Mouse (Mus musculus) hindbrain, embryonic 13.5 days (tissue): ENCODE measurements at regions not wholly inside any gene's neighbourhood (a gene's known extent, or its start where the extent isn't known, plus 50 kb on each side); places are given as distances from the start of the nearest gene placed in this dataset.

ENCODE experiments used
- ATAC-seq: fragments of 200-750 bp; cut with Nextera tagmentation; 2 replicates; pipeline ENCODE4 v1.8.0; 2017; ENCODE audit warnings: moderate TSS enrichment; ENCODE audit not compliant: low FRiP score
- H3K27ac ChIP-seq: fragments of 300-500 bp; sonication (generic); 2 replicates; pipeline ENCODE4 v1.5.1; 2015; ENCODE audit warnings: inconsistent platforms, mild to moderate bottlenecking, moderate library complexity
- H3K27me3 ChIP-seq: fragments of 300-500 bp; sonication (generic); 2 replicates; pipeline ENCODE4 v1.6.1; 2015; ENCODE audit warnings: mild to moderate bottlenecking, inconsistent platforms
- H3K36me3 ChIP-seq: fragments of 300-500 bp; sonication (generic); 2 replicates; pipeline ENCODE4 v1.6.1; 2015; ENCODE audit warnings: mild to moderate bottlenecking, inconsistent platforms
- H3K4me1 ChIP-seq: fragments of 300-500 bp; sonication (generic); replicated peaks from 2 replicates; pipeline ENCODE4 v1.6.1; 2015; ENCODE audit warnings: inconsistent platforms
- H3K4me2 ChIP-seq: fragments of 300-500 bp; sonication (generic); 2 replicates; pipeline ENCODE4 v1.6.1; 2015; ENCODE audit warnings: inconsistent platforms, mild to moderate bottlenecking, moderate library complexity
- H3K4me3 ChIP-seq: fragments of 300-500 bp; sonication (generic); 2 replicates; pipeline ENCODE4 v1.5.1; 2015; ENCODE audit warnings: mild to moderate bottlenecking, inconsistent platforms
- H3K9ac ChIP-seq: fragments of 300-500 bp; sonication (generic); 2 replicates; pipeline ENCODE4 v1.6.1; 2015; ENCODE audit warnings: mild to moderate bottlenecking, inconsistent platforms
- H3K9me3 ChIP-seq: fragments of 300-500 bp; sonication (generic); 2 replicates; pipeline ENCODE4 v1.6.1; 2016; ENCODE audit warnings: inconsistent platforms
- WGBS: fragments of 180-500 bp; shearing (Covaris S2); methylation state at CpG from one replicate; pipeline ENCODE4 v1.1.7; 2015; 5-methylcytosine and 5-hydroxymethylcytosine counted together

DNA sequence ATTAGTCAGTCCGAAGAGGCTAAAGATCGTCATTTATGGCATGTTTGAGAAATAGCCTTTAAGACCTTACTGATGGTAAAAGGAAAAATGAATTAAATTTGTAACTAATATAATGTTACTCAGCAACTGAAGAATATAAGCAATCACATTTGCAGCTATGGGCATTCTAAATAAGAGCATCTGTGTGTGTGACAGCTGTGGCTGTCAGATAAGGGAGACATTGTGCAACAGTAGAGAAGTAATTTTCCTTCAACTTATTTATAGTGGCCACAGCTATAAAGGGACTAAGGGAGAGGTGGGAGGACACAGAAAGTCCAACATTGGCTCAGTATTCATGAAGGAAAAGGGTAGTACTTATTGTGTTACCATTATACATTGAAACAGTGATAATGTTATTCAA is 591.8 kb upstream of the Fat1 start:
- H3K27me3 ChIP-seq, result no peaks in the 10 kb centered on the region
- no peak overlapping the region for H3K27ac ChIP-seq
- no peak for ATAC-seq
- 78% methylated on average over 2 of the region's 2 CpGs for WGBS
- no peak overlapping the region for H3K4me2 ChIP-seq
- no peaks in the 10 kb centered on the region for H3K9me3 ChIP-seq
- no peak overlapping the region for H3K9ac ChIP-seq
- no peaks in the 10 kb centered on the region for H3K36me3 ChIP-seq
- no peak overlapping the region for H3K4me3 ChIP-seq
- no peaks in the 10 kb centered on the region for H3K4me1 ChIP-seq

DNA sequence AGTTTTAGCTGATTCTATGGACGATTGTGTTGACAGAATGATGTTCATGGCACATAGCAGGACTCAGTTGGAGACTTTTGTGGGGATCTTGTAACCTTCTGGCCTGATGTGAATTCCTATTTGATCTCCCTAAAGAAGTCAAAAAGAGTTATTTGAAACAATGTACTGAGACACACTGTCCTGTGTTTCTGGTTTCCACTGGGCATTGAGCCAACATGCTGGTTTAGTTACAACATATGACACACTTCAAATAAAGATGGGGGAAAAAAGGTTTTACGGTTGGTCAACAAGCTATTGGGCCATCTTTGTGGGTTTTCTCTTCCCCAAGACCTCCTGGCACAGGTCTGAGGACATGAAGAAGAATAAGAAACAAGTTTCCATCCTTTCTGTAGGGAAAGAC is 591.3 kb upstream of the Fat1 start:
- H3K27ac ChIP-seq, result no peak overlapping the region
- no peaks in the 10 kb centered on the region for H3K27me3 ChIP-seq
- WGBS, result 73% methylated on average over 2 of the region's 2 CpGs
- no peaks in the 10 kb centered on the region for H3K4me1 ChIP-seq
- H3K36me3 ChIP-seq, result no peaks in the 10 kb centered on the region
- no peak overlapping the region for H3K4me3 ChIP-seq
- H3K9me3 ChIP-seq, result no peaks in the 10 kb centered on the region
- no peak for ATAC-seq
- no peak overlapping the region for H3K4me2 ChIP-seq
- H3K9ac ChIP-seq, result no peak overlapping the region

DNA sequence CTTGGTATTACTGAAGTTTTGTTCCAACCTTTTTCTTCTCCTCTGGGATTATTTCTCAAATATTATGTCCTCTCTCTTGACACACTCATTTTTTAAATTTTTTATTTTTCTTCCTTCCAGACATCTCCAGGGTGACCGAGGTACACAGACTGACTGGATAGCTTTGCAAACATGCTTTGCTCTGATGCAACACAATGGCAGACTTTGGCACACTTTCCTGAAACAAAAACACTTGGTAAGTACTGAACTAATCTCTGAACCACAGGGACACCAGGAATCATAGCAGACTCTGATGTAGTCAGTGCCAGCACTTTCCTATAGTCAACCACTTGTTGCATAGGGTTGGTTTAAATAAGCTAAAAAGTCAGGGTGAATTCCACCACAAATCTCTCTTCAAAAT is 587.8 kb upstream of the Fat1 start:
- ATAC-seq, result no peak
- no peak overlapping the region for H3K9ac ChIP-seq
- H3K4me2 ChIP-seq, result no peak overlapping the region
- H3K27ac ChIP-seq, result no peak overlapping the region
- H3K4me1 ChIP-seq, result no peaks in the 10 kb centered on the region
- no peaks in the 10 kb centered on the region for H3K36me3 ChIP-seq
- WGBS, result 83% methylated on average over 1 of the region's 1 CpGs
- H3K27me3 ChIP-seq, result no peaks in the 10 kb centered on the region
- H3K4me3 ChIP-seq, result no peak overlapping the region
- no peaks in the 10 kb centered on the region for H3K9me3 ChIP-seq

DNA sequence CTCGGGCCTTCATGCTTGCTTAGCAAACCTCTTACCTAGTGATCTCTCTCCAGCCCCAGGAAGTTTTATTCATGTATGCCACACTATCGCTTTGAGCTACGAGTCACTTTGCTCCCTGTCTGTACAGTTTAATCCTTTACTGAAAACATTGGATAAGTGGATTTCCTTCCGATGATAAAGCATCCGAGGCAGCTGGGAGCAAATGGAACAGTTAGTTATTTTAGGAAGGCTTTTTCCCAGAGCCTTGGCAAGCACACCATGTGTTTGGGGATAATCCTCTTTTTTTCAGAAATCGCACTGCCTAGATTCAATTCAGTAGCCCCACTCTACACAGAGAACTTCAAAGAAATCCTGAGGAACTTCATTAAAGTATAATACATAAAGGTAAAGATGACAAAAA is 561.3 kb upstream of the Fat1 start:
- Histone ChIP-seq H3K9ac (no peak overlapping the region), H3K4me3 (no peak overlapping the region), H3K4me1 (no peaks in the 10 kb centered on the region), H3K27ac (no peak overlapping the region), H3K36me3 (no peaks in the 10 kb centered on the region), H3K9me3 (no peaks in the 10 kb centered on the region), H3K4me2 (no peak overlapping the region), H3K27me3 (no peaks in the 10 kb centered on the region)
- 90% methylated on average over 6 of the region's 6 CpGs for WGBS
- no peak for ATAC-seq

DNA sequence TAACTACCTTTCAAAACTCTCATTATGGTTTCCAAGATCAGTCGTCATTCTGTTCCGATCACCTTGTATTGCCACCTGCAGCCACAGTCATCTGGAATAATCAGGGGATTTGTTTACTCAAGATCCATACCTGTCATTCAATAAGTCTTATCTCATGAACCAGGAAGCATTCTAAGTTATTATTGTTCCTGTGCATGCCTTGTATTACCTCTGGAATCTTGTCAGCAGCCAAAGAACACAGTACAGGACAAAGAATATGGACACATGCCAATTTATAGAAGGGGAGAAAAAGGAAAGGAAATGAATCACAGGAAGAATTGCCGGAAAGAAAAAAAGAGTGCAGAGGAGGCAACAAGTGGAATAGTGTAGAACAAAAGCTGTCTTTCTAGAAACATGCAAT is 557.5 kb upstream of the Fat1 start:
- Histone ChIP-seq H3K4me3 (no peak overlapping the region), H3K9me3 (no peaks in the 10 kb centered on the region), H3K27me3 (no peaks in the 10 kb centered on the region), H3K9ac (no peak overlapping the region), H3K4me2 (no peak overlapping the region), H3K4me1 (no peaks in the 10 kb centered on the region), H3K27ac (no peak overlapping the region), H3K36me3 (no peaks in the 10 kb centered on the region)
- ATAC-seq, result no peak
- WGBS, result 72% methylated on average over 3 of the region's 3 CpGs

DNA sequence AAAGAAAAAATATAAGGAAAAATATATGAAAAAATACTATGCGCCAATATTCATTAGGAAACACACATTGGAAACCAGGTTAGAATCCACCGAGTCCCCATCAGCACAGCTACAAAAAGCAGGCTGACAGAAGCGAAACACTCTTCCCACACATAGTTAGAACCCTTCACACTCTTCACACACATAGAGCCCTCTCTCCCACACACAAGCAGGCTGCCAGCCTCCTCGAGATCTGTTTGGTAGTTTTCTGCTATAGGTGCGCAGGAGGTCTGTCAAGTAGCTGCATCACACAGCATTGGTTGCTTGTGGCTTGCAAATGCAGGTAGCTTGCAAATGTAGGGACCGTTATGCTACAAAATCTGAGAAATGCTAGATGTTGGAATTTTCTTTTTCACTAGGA is 526.8 kb upstream of the Fat1 start:
- no peak for ATAC-seq
- Histone ChIP-seq H3K9ac (no peak overlapping the region), H3K9me3 (peaks cover 7% of the 10 kb centered on the region; the same call in 1 of the 2 replicates), H3K27me3 (no peaks in the 10 kb centered on the region), H3K4me1 (no peaks in the 10 kb centered on the region), H3K36me3 (no peaks in the 10 kb centered on the region), H3K4me3 (no peak overlapping the region), H3K4me2 (no peak overlapping the region), H3K27ac (no peak overlapping the region)
- 92% methylated on average over 6 of the region's 6 CpGs for WGBS

DNA sequence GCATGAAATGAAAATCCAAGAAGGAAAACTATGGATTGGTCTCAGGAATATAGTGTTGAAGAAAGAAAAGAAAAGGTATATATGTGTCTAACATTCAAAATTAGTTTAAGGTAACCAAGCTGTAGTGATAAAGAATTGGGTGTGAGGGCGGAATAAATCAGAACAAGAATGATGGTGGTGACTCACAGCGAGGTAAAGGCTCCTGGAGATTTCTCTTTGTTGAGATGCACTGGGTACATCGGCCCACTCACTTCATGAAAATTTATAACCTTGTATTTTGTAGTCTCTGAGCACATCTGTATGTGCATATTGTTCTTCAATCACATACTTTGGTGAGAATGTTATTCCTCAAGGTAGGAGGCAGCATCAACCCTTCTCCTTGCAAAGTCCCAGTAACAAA is 525.0 kb upstream of the Fat1 start:
- Histone ChIP-seq H3K4me3 (no peak overlapping the region), H3K27ac (no peak overlapping the region), H3K4me1 (no peaks in the 10 kb centered on the region), H3K4me2 (no peak overlapping the region), H3K9ac (no peak overlapping the region), H3K36me3 (no peaks in the 10 kb centered on the region), H3K27me3 (no peaks in the 10 kb centered on the region), H3K9me3 (0 out of 2 replicates have a peak, but pooled peaks cover 5% of the 10 kb centered on the region)
- ATAC-seq, result no peak
- WGBS, result 90% methylated on average over 3 of the region's 3 CpGs

DNA sequence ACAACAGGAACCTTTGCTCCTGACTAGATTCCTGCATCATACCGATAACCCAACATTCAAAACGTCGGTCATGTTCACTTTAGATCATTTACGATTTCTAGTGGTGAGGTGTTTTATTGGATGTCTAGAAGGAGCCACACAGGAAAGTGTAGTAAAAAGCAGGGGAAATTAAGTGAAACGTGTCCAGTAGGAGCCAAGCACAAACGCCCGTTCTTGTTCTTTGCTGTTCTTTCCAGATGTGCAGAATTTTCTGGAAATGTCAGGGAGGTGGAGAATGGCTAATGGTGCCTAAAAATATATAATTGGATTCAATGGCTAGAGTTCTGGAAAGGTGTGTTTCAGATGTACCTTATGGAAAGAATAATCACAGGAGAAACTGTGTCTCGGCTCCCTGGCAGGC is 517.2 kb upstream of the Fat1 start:
- Histone ChIP-seq H3K9ac (no peak overlapping the region), H3K9me3 (no peaks in the 10 kb centered on the region), H3K27me3 (no peaks in the 10 kb centered on the region), H3K27ac (no peak overlapping the region), H3K4me3 (no peak overlapping the region), H3K4me1 (no peaks in the 10 kb centered on the region), H3K36me3 (no peaks in the 10 kb centered on the region), H3K4me2 (no peak overlapping the region)
- no peak for ATAC-seq
- 94% methylated on average over 8 of the region's 8 CpGs for WGBS

DNA sequence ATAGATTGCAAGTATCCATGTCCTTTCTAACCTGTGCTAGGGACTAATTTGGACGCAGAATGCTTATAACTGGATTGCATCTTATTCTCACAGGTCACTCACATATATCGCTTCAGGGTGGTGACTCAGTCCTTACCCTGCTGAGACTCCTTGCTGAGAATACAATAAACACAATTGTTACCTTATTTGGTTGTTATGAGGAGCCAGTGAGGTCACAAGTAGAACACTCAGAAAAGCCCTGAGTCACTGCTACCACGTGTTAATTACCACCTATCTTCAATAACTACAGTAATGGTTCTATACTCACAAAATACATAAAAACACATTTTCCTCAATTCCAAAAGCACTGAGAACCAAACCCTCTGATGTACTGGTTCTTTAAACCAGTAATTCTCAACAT is 479.8 kb upstream of the Fat1 start:
- H3K36me3 ChIP-seq, result no peaks in the 10 kb centered on the region
- no peaks in the 10 kb centered on the region for H3K9me3 ChIP-seq
- H3K4me2 ChIP-seq, result no peak overlapping the region
- no peak overlapping the region for H3K4me3 ChIP-seq
- H3K27ac ChIP-seq, result no peak overlapping the region
- ATAC-seq, result no peak
- H3K27me3 ChIP-seq, result no peaks in the 10 kb centered on the region
- WGBS, result 72% methylated on average over 3 of the region's 3 CpGs
- H3K4me1 ChIP-seq, result no peaks in the 10 kb centered on the region
- H3K9ac ChIP-seq, result no peak overlapping the region

DNA sequence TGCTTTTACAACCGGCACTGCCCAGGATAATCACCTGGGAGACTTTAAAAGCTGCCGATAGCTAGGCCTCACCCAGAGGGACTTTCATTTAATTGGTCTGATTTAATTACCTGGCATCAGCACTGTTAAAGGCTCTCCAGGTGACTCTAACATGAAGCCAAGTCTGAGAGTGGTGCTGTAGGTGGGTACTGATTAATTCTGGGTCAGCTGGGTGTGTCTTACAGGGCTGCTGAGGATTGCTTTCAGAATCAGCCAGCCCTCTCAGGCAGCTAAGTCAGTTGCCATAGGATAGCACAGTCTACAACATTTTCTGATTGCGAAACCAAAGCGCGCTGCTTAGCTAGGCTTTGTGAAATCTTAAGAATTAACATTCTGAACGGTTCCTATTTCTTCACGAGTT is 478.9 kb upstream of the Fat1 start:
- H3K36me3 ChIP-seq, result no peaks in the 10 kb centered on the region
- H3K9ac ChIP-seq, result no peak overlapping the region
- H3K4me3 ChIP-seq, result no peak overlapping the region
- no peak overlapping the region for H3K27ac ChIP-seq
- no peaks in the 10 kb centered on the region for H3K27me3 ChIP-seq
- no peak for ATAC-seq
- no peaks in the 10 kb centered on the region for H3K4me1 ChIP-seq
- no peaks in the 10 kb centered on the region for H3K9me3 ChIP-seq
- WGBS, result 82% methylated on average over 7 of the region's 7 CpGs
- H3K4me2 ChIP-seq, result no peak overlapping the region

DNA sequence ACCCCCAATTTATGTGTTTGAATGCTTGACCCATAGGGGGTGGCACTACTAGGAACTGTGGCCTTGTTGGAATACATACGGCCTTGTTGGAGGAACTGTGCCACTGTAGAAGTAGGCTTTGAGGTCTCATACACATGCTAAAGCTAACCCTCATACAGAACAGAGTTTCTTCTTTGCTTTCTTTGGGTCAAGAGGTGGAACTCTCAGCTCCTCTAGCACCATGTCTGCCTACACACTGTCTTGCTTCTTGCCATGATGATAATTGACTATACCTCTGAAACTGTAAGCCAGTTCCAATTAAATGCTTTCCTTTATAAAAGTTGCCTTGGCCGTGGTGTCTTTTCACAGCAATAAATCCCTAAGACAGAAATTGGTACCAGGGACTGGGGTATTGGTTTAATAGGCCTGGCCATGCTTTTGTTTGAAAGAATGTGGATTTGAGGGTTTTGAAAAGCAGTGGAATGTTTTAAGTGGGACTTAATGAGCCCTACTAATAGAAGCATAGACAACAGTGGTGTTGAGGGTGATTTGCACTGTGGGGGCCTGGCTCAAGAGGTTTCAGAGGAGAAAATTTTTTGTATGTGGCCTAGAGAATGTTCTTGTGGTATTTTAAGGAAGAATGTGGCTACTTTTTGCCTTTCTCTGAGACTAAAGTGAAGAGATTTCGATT is 468.7 kb upstream of the Fat1 start:
- ATAC-seq, result no peak
- 63% methylated on average over 3 of the region's 3 CpGs for WGBS
- no peaks in the 10 kb centered on the region for H3K4me1 ChIP-seq
- H3K27me3 ChIP-seq, result no peaks in the 10 kb centered on the region
- H3K4me2 ChIP-seq, result no peak overlapping the region
- no peak overlapping the region for H3K4me3 ChIP-seq
- H3K36me3 ChIP-seq, result no peaks in the 10 kb centered on the region
- no peak overlapping the region for H3K9ac ChIP-seq
- no peaks in the 10 kb centered on the region for H3K9me3 ChIP-seq
- H3K27ac ChIP-seq, result no peak overlapping the region

DNA sequence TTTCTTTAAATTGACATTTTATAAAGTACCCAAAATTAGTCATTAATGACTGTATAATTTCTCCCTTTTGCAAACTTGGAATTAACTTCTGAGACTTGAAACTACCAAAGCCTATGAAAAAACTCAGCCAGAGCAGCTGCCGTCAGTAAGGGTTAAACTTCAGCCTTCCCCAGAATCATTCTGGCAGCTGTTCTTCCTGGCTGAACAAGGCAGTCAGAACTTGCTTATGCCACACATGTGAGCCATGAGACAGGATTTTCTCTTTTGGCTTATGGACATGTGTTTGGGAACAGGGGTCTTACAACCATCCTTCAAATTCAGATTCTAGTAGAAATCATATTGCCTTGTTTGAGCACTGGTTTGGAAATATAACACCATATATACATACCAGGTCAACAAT is 422.4 kb upstream of the Fat1 start:
- WGBS, result 88% methylated on average over 1 of the region's 1 CpGs
- no peak for ATAC-seq
- Histone ChIP-seq H3K4me1 (no peaks in the 10 kb centered on the region), H3K27ac (no peak overlapping the region), H3K4me3 (no peak overlapping the region), H3K4me2 (no peak overlapping the region), H3K36me3 (no peaks in the 10 kb centered on the region), H3K27me3 (no peaks in the 10 kb centered on the region), H3K9ac (no peak overlapping the region), H3K9me3 (no peaks in the 10 kb centered on the region)

DNA sequence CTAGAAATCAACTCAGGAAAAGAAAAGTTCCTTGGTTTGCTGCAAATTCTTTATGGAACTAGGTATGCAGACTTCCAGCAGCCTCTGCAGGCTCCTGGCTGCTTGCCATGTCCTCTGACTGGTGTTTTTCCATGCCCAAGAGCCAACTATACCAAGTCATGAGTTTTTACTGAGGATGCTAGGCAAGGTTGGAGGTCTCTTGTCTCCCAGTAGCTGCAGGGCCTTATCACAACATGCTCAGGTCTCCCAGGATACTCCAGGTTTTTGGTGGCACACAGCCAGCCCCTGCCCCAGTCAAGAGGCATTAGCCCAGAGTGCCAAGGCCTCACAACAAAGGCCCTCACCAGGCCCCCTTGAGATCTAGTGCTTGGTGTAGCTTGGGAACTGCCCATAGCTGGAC is 409.3 kb upstream of the Fat1 start:
- Histone ChIP-seq H3K27ac (no peak overlapping the region), H3K4me2 (no peak overlapping the region), H3K36me3 (no peaks in the 10 kb centered on the region), H3K4me3 (no peak overlapping the region), H3K4me1 (no peaks in the 10 kb centered on the region), H3K9ac (no peak overlapping the region), H3K9me3 (no peaks in the 10 kb centered on the region), H3K27me3 (no peaks in the 10 kb centered on the region)
- ATAC-seq, result no peak

DNA sequence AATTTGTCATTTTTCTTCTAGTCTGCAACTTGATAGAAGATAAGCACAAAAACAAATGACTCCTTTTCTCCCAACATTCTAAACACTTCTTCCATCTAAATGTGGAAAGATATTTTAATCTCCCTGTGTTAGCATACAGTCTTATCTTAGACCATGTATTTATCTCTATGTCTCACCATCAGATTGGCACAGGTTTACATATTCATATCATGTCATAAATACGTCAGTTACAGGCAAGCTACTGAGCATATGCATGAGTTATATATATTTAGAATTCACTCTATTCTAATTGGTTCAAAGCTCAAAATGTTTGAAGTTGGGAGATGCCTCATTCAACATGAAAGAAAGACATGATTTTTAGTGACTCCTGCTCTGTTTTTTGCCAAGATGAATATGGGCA is 405.6 kb upstream of the Fat1 start:
- Histone ChIP-seq H3K27me3 (no peaks in the 10 kb centered on the region), H3K36me3 (no peaks in the 10 kb centered on the region), H3K9me3 (no peaks in the 10 kb centered on the region), H3K27ac (no peak overlapping the region), H3K4me3 (no peak overlapping the region), H3K4me1 (no peaks in the 10 kb centered on the region), H3K9ac (no peak overlapping the region), H3K4me2 (no peak overlapping the region)
- WGBS, result 79% methylated on average over 1 of the region's 1 CpGs
- ATAC-seq, result no peak
